Mouse (Mus musculus): ENCODE measurements around the gene Pigk. TPM values are rescaled to one million over a fixed set of nuclear protein-coding genes. Genes with fewer than 3 reads are reported as not detected.

Pigk gene
- total RNA-seq, 2 experiments from 2014 or later = 49.9 to 56.0 TPM

- ATAC-seq (ENCODE audit: poor library complexity, severe bottlenecking) = peak; percentile 22; the same call in 1 of the 2 replicates
Measured at GRCm38 (mm10) chr3:152979481-152980092, 265.7 kb downstream of the Pigk start.

GRCm38 (mm10) chr3:152980431-152980830 lies 266.5 kb downstream of the Pigk start:
- ATAC-seq (ENCODE audit: poor library complexity, severe bottlenecking) = no peak

GRCm38 (mm10) chr3:152980978-152981974 lies 267.4 kb downstream of the Pigk start:
- peak; percentile 34 for ATAC-seq (ENCODE audit: poor library complexity, severe bottlenecking)

- ATAC-seq (ENCODE audit: poor library complexity, severe bottlenecking) = no peak
Measured at GRCm38 (mm10) chr3:152981988-152982387, 268.1 kb downstream of the Pigk start, which contains the start of gene St6galnac5. Gene St6galnac5 (minus strand): TSS chr3:152982246.

- no peak for ATAC-seq (ENCODE audit: poor library complexity, severe bottlenecking)
Measured at GRCm38 (mm10) chr3:152990787-152991186, 276.9 kb downstream of the Pigk start.

- ATAC-seq (ENCODE audit: poor library complexity, severe bottlenecking) = no peak
Measured at GRCm38 (mm10) chr3:152993608-152994007, 279.7 kb downstream of the Pigk start.

GRCm38 (mm10) chr3:152998106-152998505 lies 284.2 kb downstream of the Pigk start:
- no peak for ATAC-seq (ENCODE audit: poor library complexity, severe bottlenecking)

- no peak for ATAC-seq (ENCODE audit: poor library complexity, severe bottlenecking)
Measured at GRCm38 (mm10) chr3:152998901-152999300, 285.0 kb downstream of the Pigk start.

- no peak for ATAC-seq (ENCODE audit: poor library complexity, severe bottlenecking)
Measured at GRCm38 (mm10) chr3:153006893-153007292, 293.0 kb downstream of the Pigk start.

GRCm38 (mm10) chr3:153016355-153016754 lies 302.5 kb downstream of the Pigk start:
- ATAC-seq (ENCODE audit: poor library complexity, severe bottlenecking) = no peak

- no peak for ATAC-seq (ENCODE audit: poor library complexity, severe bottlenecking)
Measured at GRCm38 (mm10) chr3:153018051-153018450, 304.2 kb downstream of the Pigk start.

GRCm38 (mm10) chr3:153024016-153024415 lies 310.1 kb downstream of the Pigk start:
- no peak for ATAC-seq (ENCODE audit: poor library complexity, severe bottlenecking)

Other genes with a start within 250 kb of the Pigk start
- gene Ak5, start 45.7 kb upstream of the Pigk start, total RNA-seq (2015) = not detected in 2 replicates
- gene Ak5, start 45.7 kb upstream of the Pigk start, total RNA-seq (2017) = not detected in 2 replicates